Mouse (Mus musculus) intestine, embryonic 16.5 days (tissue): ENCODE data around the gene Pomp. TPM values are rescaled to one million over a fixed set of nuclear protein-coding genes. Genes with fewer than 3 reads are reported as not detected.
A peak's percentile ranks its signal among the peaks of the same experiment; 100 is the strongest.

ENCODE experiments used
- ATAC-seq: fragments of 200-750 bp; cut with Nextera tagmentation; 2 replicates; pipeline ENCODE4 v1.8.0; 2017; ENCODE audit warnings: moderate TSS enrichment, moderate library complexity
- H3K27ac ChIP-seq: fragments of 300-500 bp; sonication (generic); 2 replicates; pipeline ENCODE4 v1.5.1; 2014; ENCODE audit warnings: mild to moderate bottlenecking, low read length
- H3K27me3 ChIP-seq: fragments of 300-500 bp; sonication (generic); replicated peaks from 2 replicates; pipeline ENCODE4 v1.6.1; 2014; ENCODE audit warnings: low read length, control low read depth, mixed read lengths; ENCODE audit not compliant: control insufficient read depth, insufficient read depth
- H3K36me3 ChIP-seq: fragments of 300-500 bp; sonication (generic); 2 replicates; pipeline ENCODE4 v1.6.1; 2014; ENCODE audit warnings: low read length, control low read depth; ENCODE audit not compliant: control insufficient read depth, insufficient read depth
- H3K4me1 ChIP-seq: fragments of 300-500 bp; sonication (generic); 2 replicates; pipeline ENCODE4 v1.6.1; 2014; ENCODE audit warnings: low read length, control low read depth, mixed read lengths; ENCODE audit not compliant: control insufficient read depth, insufficient read depth
- H3K4me2 ChIP-seq: fragments of 300-500 bp; sonication (generic); 2 replicates; pipeline ENCODE4 v1.6.1; 2014; ENCODE audit warnings: low read depth, low read length, control low read depth
- H3K4me3 ChIP-seq: fragments of 300-500 bp; sonication (generic); 2 replicates; pipeline ENCODE4 v1.5.1; 2014; ENCODE audit warnings: mild to moderate bottlenecking, low read length
- H3K9ac ChIP-seq: fragments of 300-500 bp; sonication (generic); 2 replicates; pipeline ENCODE4 v1.6.1; 2014; ENCODE audit warnings: low read depth, low read length
- H3K9me3 ChIP-seq: fragments of 300-500 bp; sonication (generic); 2 replicates; pipeline ENCODE4 v1.6.1; 2016; ENCODE audit warnings: low read length, control low read depth; ENCODE audit not compliant: control insufficient read depth
- WGBS: fragments of 180-500 bp; shearing (Covaris S2); extraction: QIAGEN DNeasy Blood & Tissue Kit; methylation state at CpG from one replicate; pipeline ENCODE4 v1.1.7; 2014; 5-methylcytosine and 5-hydroxymethylcytosine counted together
- polyA plus RNA-seq: library from polyadenylated mRNA; unstranded; fragments of >200 nt; fragmentation: Nextera tagmentation; extraction: Ambion mirVana; gene quantifications from 2 replicates; pipeline ENCODE4 v1.2.1, GENCODE M21; 2015

Pomp gene
- polyA plus RNA-seq, 1 experiment from 2014 or later, result 410 TPM

- WGBS, result 46% methylated on average over 5 of the region's 5 CpGs
- no peak overlapping the region for H3K4me2 ChIP-seq
- H3K4me3 ChIP-seq, result no peak overlapping the region
- no peak for ATAC-seq
- no peaks in the 10 kb centered on the region; the same call in 1 of the 2 replicates for H3K27me3 ChIP-seq
- no peak overlapping the region for H3K9ac ChIP-seq
- 0 out of 2 replicates have a peak, but pooled peaks cover 4% of the 10 kb centered on the region for H3K4me1 ChIP-seq
- no peak overlapping the region for H3K27ac ChIP-seq
- no peaks in the 10 kb centered on the region for H3K9me3 ChIP-seq
- H3K36me3 ChIP-seq, result no peaks in the 10 kb centered on the region
Observed at GRCm38 (mm10) chr5:147847361-147847760, 12.9 kb upstream of the Pomp start.

DNA sequence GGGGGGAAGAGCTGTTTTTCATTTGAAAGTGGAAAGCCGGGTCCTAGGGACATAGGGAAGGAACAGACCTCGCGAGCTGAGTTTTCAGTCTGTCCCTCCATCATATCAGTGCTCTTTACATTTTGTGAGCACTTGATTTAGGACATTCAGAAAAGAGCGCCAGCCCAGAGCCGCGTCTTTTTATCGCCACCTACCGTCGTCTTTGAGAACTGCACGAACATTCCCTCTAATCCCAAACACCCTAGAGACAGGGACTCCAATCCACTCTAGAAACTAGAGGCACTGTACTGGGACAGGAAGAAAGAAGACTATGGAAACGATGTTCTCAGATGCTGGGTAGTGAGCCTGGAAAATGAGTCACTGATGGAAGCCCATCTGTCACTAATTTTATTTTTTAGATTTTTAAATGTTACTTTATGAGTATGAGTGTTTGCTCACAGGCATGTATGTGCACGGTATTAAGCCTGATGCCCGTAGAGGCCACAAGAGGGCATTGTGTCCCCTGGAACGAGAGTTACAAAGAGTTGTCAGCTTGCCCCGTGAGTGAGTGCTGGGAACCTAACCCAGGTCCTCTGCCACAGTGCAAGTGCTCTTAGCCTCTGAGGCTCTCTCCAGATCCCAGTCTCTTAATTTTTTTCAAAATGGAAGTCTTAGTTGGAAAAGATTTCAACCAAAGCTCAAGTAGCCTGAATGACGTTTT, 11.9 kb upstream of the Pomp start:
- 0 out of 2 replicates have a peak, but pooled peaks cover 4% of the 10 kb centered on the region for H3K4me1 ChIP-seq
- ATAC-seq, result no peak

GRCm38 (mm10) chr5:147850194-147850593, 10.1 kb upstream of the Pomp start:
- Histone ChIP-seq H3K27me3 (no peaks in the 10 kb centered on the region; the same call in 1 of the 2 replicates), H3K4me3 (no peak overlapping the region), H3K4me2 (no peak overlapping the region), H3K36me3 (no peaks in the 10 kb centered on the region), H3K9me3 (no peaks in the 10 kb centered on the region), H3K4me1 (0 out of 2 replicates have a peak, but pooled peaks cover 4% of the 10 kb centered on the region), H3K27ac (no peak overlapping the region), H3K9ac (no peak overlapping the region)
- 68% methylated on average over 7 of the region's 7 CpGs for WGBS
- ATAC-seq, result no peak

More for the DNA sequence above, 11.9 kb upstream of the Pomp start:
- Histone ChIP-seq H3K27me3 (no peaks in the 10 kb centered on the region; the same call in 1 of the 2 replicates), H3K36me3 (no peaks in the 10 kb centered on the region), H3K4me3 (no peak overlapping the region), H3K9ac (no peak overlapping the region), H3K9me3 (no peaks in the 10 kb centered on the region), H3K4me2 (no peak overlapping the region), H3K27ac (no peak overlapping the region)
- 24% methylated on average over 16 of the region's 16 CpGs for WGBS

DNA sequence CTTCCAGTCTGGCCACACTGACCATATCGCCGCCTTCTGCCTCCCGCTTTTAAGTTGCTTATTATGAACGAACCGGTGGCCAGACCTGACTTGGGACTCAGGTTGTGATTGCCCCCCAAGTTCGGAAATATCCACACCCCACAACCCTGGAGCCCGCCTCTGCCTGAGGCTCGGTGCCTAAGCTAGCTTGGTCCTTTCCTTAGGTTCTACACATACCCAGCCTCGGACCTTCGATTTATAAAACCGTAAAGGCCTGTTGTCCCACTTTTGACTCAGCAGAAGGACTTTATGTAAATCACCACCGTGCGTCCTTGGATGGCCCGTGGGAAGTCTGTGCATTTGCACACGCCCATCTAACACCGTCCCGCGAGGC, 199 bp upstream of the Pomp start:
- Histone ChIP-seq H3K4me3 (peak overlapping the region; percentile 98), H3K27me3 (no peaks in the 10 kb centered on the region), H3K9ac (peak overlapping the region; percentile 91), H3K4me1 (peaks cover 8% of the 10 kb centered on the region), H3K4me2 (peak overlapping the region; percentile 91), H3K36me3 (peaks cover 11% of the 10 kb centered on the region), H3K27ac (peak overlapping the region; percentile 76), H3K9me3 (no peaks in the 10 kb centered on the region)
- no peak; the same call in none of the 2 replicates for ATAC-seq
- under 1% methylated on average over 18 of the region's 18 CpGs for WGBS

DNA sequence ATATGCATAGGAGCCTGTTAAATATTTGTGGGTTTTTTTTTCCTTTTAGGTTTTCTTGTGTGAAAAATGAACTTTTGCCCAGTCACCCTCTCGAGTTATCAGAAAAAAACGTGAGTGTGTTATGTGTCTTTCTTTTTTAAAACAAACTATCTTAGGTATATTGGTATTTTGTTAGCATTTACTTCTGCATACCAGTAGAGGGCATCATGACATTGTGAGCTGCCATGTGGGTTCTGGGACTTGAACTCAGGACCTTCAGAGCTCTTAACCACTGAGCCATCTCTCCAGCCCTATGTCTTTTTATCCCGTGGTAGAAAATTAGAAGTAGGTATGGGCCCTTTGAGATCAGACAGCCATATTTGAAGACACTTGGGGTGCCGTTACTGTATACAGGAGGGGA, 8.4 kb downstream of the Pomp start:
- H3K27me3 ChIP-seq, result no peaks in the 10 kb centered on the region
- H3K36me3 ChIP-seq, result peaks cover 28% of the 10 kb centered on the region
- no peak overlapping the region for H3K4me3 ChIP-seq
- no peaks in the 10 kb centered on the region for H3K9me3 ChIP-seq
- 90% methylated on average over 4 of the region's 4 CpGs for WGBS
- ATAC-seq, result no peak
- peaks cover 5% of the 10 kb centered on the region; the same call in 1 of the 2 replicates for H3K4me1 ChIP-seq
- no peak overlapping the region for H3K9ac ChIP-seq
- no peak overlapping the region for H3K27ac ChIP-seq
- no peak overlapping the region for H3K4me2 ChIP-seq

GRCm38 (mm10) chr5:147869568-147869967, 9.3 kb downstream of the Pomp start:
- H3K27me3 ChIP-seq, result no peaks in the 10 kb centered on the region
- peaks cover 29% of the 10 kb centered on the region for H3K36me3 ChIP-seq
- no peak overlapping the region for H3K9ac ChIP-seq
- no peaks in the 10 kb centered on the region for H3K9me3 ChIP-seq
- H3K27ac ChIP-seq, result peak overlapping the region; percentile 72
- peaks cover 5% of the 10 kb centered on the region; the same call in 1 of the 2 replicates for H3K4me1 ChIP-seq
- no peak overlapping the region for H3K4me3 ChIP-seq
- 75% methylated on average over 6 of the region's 6 CpGs for WGBS
- H3K4me2 ChIP-seq, result no peak overlapping the region
- peak; percentile 82 for ATAC-seq

- peaks cover 31% of the 10 kb centered on the region for H3K36me3 ChIP-seq
- H3K4me3 ChIP-seq, result no peak overlapping the region
- H3K9me3 ChIP-seq, result no peaks in the 10 kb centered on the region
- peaks cover 5% of the 10 kb centered on the region; the same call in 1 of the 2 replicates for H3K4me1 ChIP-seq
- 46% methylated on average over 1 of the region's 1 CpGs for WGBS
- no peaks in the 10 kb centered on the region for H3K27me3 ChIP-seq
- ATAC-seq, result no peak
- no peak overlapping the region for H3K9ac ChIP-seq
- H3K4me2 ChIP-seq, result no peak overlapping the region
- peak overlapping the region; percentile 72 for H3K27ac ChIP-seq
Observed at GRCm38 (mm10) chr5:147870296-147870695, 10.0 kb downstream of the Pomp start.

DNA sequence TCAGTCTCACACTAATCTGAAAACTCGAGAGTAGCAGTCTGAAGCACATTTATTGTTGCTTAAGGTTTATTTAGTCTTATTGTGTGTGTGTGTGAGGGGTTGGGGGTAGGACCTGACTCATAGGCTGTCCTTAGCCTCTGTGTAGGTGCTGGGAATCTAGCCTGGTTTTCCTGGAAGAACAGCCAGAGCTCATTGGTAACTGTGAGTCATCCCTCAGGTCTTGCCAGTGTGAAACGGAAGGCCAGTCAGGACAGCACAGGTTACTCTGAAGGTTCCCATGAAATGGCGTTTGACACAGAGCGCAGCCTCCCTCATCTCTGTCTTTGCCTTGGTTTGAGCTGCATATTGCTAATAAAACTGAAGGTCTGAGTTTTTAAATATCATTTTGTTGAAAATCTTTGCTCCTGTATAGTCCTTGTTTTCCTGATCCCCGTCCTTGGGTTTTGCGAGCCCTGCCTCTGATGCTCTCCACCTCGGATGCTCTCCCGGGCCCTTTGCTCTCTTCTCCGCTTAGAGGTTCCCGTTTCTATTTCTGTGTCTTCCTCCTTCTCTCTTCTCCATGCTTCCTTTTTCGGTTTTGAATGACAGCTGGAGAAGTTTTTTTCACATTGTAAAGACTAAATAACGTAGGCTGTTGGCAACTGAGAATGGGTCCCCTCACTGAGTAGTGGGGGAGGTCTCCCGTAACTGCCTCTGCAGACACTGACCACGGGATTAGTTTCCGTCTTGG, 11.0 kb downstream of the Pomp start:
- no peak overlapping the region for H3K4me2 ChIP-seq
- ATAC-seq, result no peak
- no peaks in the 10 kb centered on the region for H3K9me3 ChIP-seq
- no peak overlapping the region for H3K9ac ChIP-seq
- WGBS, result 90% methylated on average over 15 of the region's 15 CpGs
- peaks cover 5% of the 10 kb centered on the region; the same call in 1 of the 2 replicates for H3K4me1 ChIP-seq
- no peak overlapping the region for H3K27ac ChIP-seq
- peaks cover 31% of the 10 kb centered on the region for H3K36me3 ChIP-seq
- no peaks in the 10 kb centered on the region for H3K27me3 ChIP-seq
- no peak overlapping the region for H3K4me3 ChIP-seq

DNA sequence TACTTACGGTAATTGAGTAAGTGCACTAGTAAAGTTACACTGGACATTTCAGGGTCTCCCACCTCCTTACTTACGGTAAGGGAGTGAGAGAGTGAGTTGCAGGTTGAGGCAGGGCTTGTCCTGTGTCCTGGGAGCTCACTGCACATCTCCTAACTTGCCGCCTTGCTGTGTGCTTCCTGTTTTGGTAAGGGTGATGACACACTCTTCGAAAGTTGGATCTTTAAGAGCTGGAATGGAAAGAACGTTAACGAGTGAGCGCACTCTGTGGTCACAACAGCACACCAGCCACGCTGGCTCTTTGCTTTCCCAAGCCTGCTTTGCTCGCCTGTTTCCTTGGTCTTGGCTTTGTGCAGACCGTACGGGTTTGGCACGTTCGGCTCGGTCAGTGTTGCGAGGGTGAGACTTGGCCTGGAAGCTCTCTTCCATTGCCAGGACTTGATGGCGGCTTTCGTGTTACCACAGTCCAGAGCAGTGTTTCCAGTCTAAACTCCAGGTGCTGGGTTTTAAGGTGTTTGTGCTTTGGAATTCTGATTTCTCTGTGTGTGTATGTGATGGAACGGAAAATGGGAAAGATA, 14.3 kb downstream of the Pomp start:
- Histone ChIP-seq H3K4me3 (no peak overlapping the region), H3K4me2 (no peak overlapping the region), H3K9ac (no peak overlapping the region), H3K36me3 (peaks cover 37% of the 10 kb centered on the region), H3K27me3 (no peaks in the 10 kb centered on the region), H3K27ac (no peak overlapping the region), H3K4me1 (peaks cover 5% of the 10 kb centered on the region; the same call in 1 of the 2 replicates), H3K9me3 (no peaks in the 10 kb centered on the region)
- 95% methylated on average over 18 of the region's 18 CpGs for WGBS
- no peak for ATAC-seq
